Mouse (Mus musculus): ENCODE measurements around the gene Mx1. TPM values are rescaled to one million over a fixed set of nuclear protein-coding genes. Genes with fewer than 3 reads are reported as not detected.

Gene Mx1
- polyA plus RNA-seq, 1 experiment: 1.5 TPM

Other genes with a start within 250 kb of the Mx1 start
- 2.8 and 3.1 TPM in 2 replicates for gene Bace2, start 106.2 kb downstream of the Mx1 start, polyA plus RNA-seq (2012; rRNA removed)
- not detected in 2 replicates for gene Fam3b, start 51.9 kb upstream of the Mx1 start, polyA plus RNA-seq (2012; rRNA removed)
- 0.19 and 0.26 TPM in 2 replicates for gene Tmprss2, start 148.3 kb upstream of the Mx1 start, polyA plus RNA-seq (2012; rRNA removed)

Measured in frontal cortex, adult 2 months (tissue).